Mouse (Mus musculus): ENCODE results near the gene Pigk. TPM values are rescaled to one million over a fixed set of nuclear protein-coding genes. Genes with fewer than 3 reads are reported as not detected.

Gene Pigk
- polyA plus RNA-seq, 1 experiment from 2014 or later, result 36.0 TPM

- 94% methylated on average over 11 of the region's 11 CpGs for WGBS
- no peaks in the 10 kb centered on the region for H3K27me3 ChIP-seq (ENCODE audit: low read depth, poor library complexity, severe bottlenecking)
- DNase-seq (ENCODE audit: low spot score), result no peak
- no peak overlapping the region for H3K4me3 ChIP-seq
- no peaks in the 10 kb centered on the region for H3K9me3 ChIP-seq (replicated peaks)
- no peaks in the 10 kb centered on the region for H3K36me3 ChIP-seq
- no peak overlapping the region for H3K27ac ChIP-seq (replicated peaks)
- H3K4me1 ChIP-seq, result peaks cover 27% of the 10 kb centered on the region
Observed at GRCm38 (mm10) chr3:152947031-152947640, 233.2 kb downstream of the Pigk start.

GRCm38 (mm10) chr3:152948556-152948955 lies 234.7 kb downstream of the Pigk start:
- no peak overlapping the region for H3K4me3 ChIP-seq
- no peaks in the 10 kb centered on the region for H3K9me3 ChIP-seq (replicated peaks)
- no peaks in the 10 kb centered on the region for H3K36me3 ChIP-seq
- WGBS, result 94% methylated on average over 7 of the region's 7 CpGs
- DNase-seq (ENCODE audit: low spot score), result no peak
- H3K27ac ChIP-seq (replicated peaks), result no peak overlapping the region
- H3K4me1 ChIP-seq, result peaks cover 14% of the 10 kb centered on the region
- H3K27me3 ChIP-seq (ENCODE audit: low read depth, poor library complexity, severe bottlenecking), result no peaks in the 10 kb centered on the region

GRCm38 (mm10) chr3:152949233-152949777 lies 235.4 kb downstream of the Pigk start:
- Histone ChIP-seq H3K27me3 (ENCODE audit: low read depth, poor library complexity, severe bottlenecking) (no peaks in the 10 kb centered on the region), H3K4me3 (no peak overlapping the region), H3K36me3 (no peaks in the 10 kb centered on the region), H3K27ac (replicated peaks) (no peak overlapping the region), H3K9me3 (replicated peaks) (no peaks in the 10 kb centered on the region), H3K4me1 (peaks cover 7% of the 10 kb centered on the region)
- DNase-seq (ENCODE audit: low spot score), result no peak
- 94% methylated on average over 15 of the region's 15 CpGs for WGBS

- no peak overlapping the region for H3K4me3 ChIP-seq
- H3K27ac ChIP-seq (replicated peaks), result no peak overlapping the region
- H3K4me1 ChIP-seq, result no peaks in the 10 kb centered on the region
- no peaks in the 10 kb centered on the region for H3K9me3 ChIP-seq (replicated peaks)
- H3K36me3 ChIP-seq, result no peaks in the 10 kb centered on the region
- DNase-seq (ENCODE audit: low spot score), result no peak
- 85% methylated on average over 5 of the region's 5 CpGs for WGBS
- no peaks in the 10 kb centered on the region for H3K27me3 ChIP-seq (ENCODE audit: low read depth, poor library complexity, severe bottlenecking)
Observed at GRCm38 (mm10) chr3:152950299-152950698, 236.4 kb downstream of the Pigk start.

- Histone ChIP-seq H3K27ac (replicated peaks) (no peak overlapping the region), H3K9me3 (replicated peaks) (no peaks in the 10 kb centered on the region), H3K36me3 (no peaks in the 10 kb centered on the region), H3K27me3 (ENCODE audit: low read depth, poor library complexity, severe bottlenecking) (no peaks in the 10 kb centered on the region), H3K4me3 (no peak overlapping the region), H3K4me1 (no peaks in the 10 kb centered on the region)
- 90% methylated on average over 9 of the region's 9 CpGs for WGBS
- no peak for DNase-seq (ENCODE audit: low spot score)
Observed at GRCm38 (mm10) chr3:152950914-152951313, 237.0 kb downstream of the Pigk start.

GRCm38 (mm10) chr3:152951634-152952545 lies 238.0 kb downstream of the Pigk start:
- WGBS, result 84% methylated on average over 11 of the region's 11 CpGs
- DNase-seq (ENCODE audit: low spot score), result no peak
- Histone ChIP-seq H3K36me3 (no peaks in the 10 kb centered on the region), H3K9me3 (replicated peaks) (no peaks in the 10 kb centered on the region), H3K4me1 (no peaks in the 10 kb centered on the region), H3K27ac (replicated peaks) (no peak overlapping the region), H3K27me3 (ENCODE audit: low read depth, poor library complexity, severe bottlenecking) (no peaks in the 10 kb centered on the region), H3K4me3 (no peak overlapping the region)

GRCm38 (mm10) chr3:152956038-152956437 lies 242.1 kb downstream of the Pigk start:
- no peaks in the 10 kb centered on the region for H3K36me3 ChIP-seq
- no peak for DNase-seq (ENCODE audit: low spot score)
- H3K4me3 ChIP-seq, result no peak overlapping the region
- 87% methylated on average over 5 of the region's 5 CpGs for WGBS
- H3K27me3 ChIP-seq (ENCODE audit: low read depth, poor library complexity, severe bottlenecking), result no peaks in the 10 kb centered on the region
- H3K27ac ChIP-seq (replicated peaks), result no peak overlapping the region
- no peaks in the 10 kb centered on the region for H3K9me3 ChIP-seq (replicated peaks)
- no peaks in the 10 kb centered on the region for H3K4me1 ChIP-seq

- 90% methylated on average over 4 of the region's 4 CpGs for WGBS
- DNase-seq (ENCODE audit: low spot score), result no peak
- Histone ChIP-seq H3K4me3 (no peak overlapping the region), H3K4me1 (no peaks in the 10 kb centered on the region), H3K9me3 (replicated peaks) (no peaks in the 10 kb centered on the region), H3K36me3 (no peaks in the 10 kb centered on the region), H3K27ac (replicated peaks) (no peak overlapping the region), H3K27me3 (ENCODE audit: low read depth, poor library complexity, severe bottlenecking) (no peaks in the 10 kb centered on the region)
Observed at GRCm38 (mm10) chr3:152956771-152957170, 242.9 kb downstream of the Pigk start.

GRCm38 (mm10) chr3:152958358-152959150 lies 244.7 kb downstream of the Pigk start:
- Histone ChIP-seq H3K4me3 (no peak overlapping the region), H3K9me3 (replicated peaks) (no peaks in the 10 kb centered on the region), H3K27me3 (ENCODE audit: low read depth, poor library complexity, severe bottlenecking) (no peaks in the 10 kb centered on the region), H3K4me1 (no peaks in the 10 kb centered on the region), H3K27ac (replicated peaks) (no peak overlapping the region), H3K36me3 (no peaks in the 10 kb centered on the region)
- peak; percentile 67 for DNase-seq (ENCODE audit: low spot score)
- 73% methylated on average over 11 of the region's 11 CpGs for WGBS

- no peak for DNase-seq (ENCODE audit: low spot score)
- Histone ChIP-seq H3K4me3 (no peak overlapping the region), H3K36me3 (no peaks in the 10 kb centered on the region), H3K27ac (replicated peaks) (no peak overlapping the region), H3K9me3 (replicated peaks) (no peaks in the 10 kb centered on the region), H3K27me3 (ENCODE audit: low read depth, poor library complexity, severe bottlenecking) (no peaks in the 10 kb centered on the region), H3K4me1 (no peaks in the 10 kb centered on the region)
- WGBS, result 81% methylated on average over 10 of the region's 10 CpGs
Observed at GRCm38 (mm10) chr3:152961855-152962376, 248.0 kb downstream of the Pigk start.

GRCm38 (mm10) chr3:152969774-152970347 lies 256.0 kb downstream of the Pigk start:
- H3K4me1 ChIP-seq, result no peaks in the 10 kb centered on the region
- 78% methylated on average over 16 of the region's 16 CpGs for WGBS
- DNase-seq (ENCODE audit: low spot score), result no peak
- H3K27ac ChIP-seq (replicated peaks), result no peak overlapping the region
- H3K9me3 ChIP-seq (replicated peaks), result no peaks in the 10 kb centered on the region
- H3K4me3 ChIP-seq, result no peak overlapping the region
- H3K36me3 ChIP-seq, result no peaks in the 10 kb centered on the region
- H3K27me3 ChIP-seq (ENCODE audit: low read depth, poor library complexity, severe bottlenecking), result no peaks in the 10 kb centered on the region

- DNase-seq (ENCODE audit: low spot score), result no peak
- WGBS, result 89% methylated on average over 4 of the region's 4 CpGs
- H3K9me3 ChIP-seq (replicated peaks), result no peaks in the 10 kb centered on the region
Observed at GRCm38 (mm10) chr3:152971373-152971772, 257.5 kb downstream of the Pigk start.

More at GRCm38 (mm10) chr3:152971373-152971772, 257.5 kb downstream of the Pigk start:
- H3K4me3 ChIP-seq, result no peak overlapping the region
- no peaks in the 10 kb centered on the region for H3K27me3 ChIP-seq (ENCODE audit: low read depth, poor library complexity, severe bottlenecking)
- H3K27ac ChIP-seq (replicated peaks), result no peak overlapping the region
- 0 out of 2 replicates have a peak, but pooled peaks cover 4% of the 10 kb centered on the region for H3K4me1 ChIP-seq
- H3K36me3 ChIP-seq, result no peaks in the 10 kb centered on the region

All from midbrain, embryonic 10.5 days (tissue).